In the genomic region with DNA sequence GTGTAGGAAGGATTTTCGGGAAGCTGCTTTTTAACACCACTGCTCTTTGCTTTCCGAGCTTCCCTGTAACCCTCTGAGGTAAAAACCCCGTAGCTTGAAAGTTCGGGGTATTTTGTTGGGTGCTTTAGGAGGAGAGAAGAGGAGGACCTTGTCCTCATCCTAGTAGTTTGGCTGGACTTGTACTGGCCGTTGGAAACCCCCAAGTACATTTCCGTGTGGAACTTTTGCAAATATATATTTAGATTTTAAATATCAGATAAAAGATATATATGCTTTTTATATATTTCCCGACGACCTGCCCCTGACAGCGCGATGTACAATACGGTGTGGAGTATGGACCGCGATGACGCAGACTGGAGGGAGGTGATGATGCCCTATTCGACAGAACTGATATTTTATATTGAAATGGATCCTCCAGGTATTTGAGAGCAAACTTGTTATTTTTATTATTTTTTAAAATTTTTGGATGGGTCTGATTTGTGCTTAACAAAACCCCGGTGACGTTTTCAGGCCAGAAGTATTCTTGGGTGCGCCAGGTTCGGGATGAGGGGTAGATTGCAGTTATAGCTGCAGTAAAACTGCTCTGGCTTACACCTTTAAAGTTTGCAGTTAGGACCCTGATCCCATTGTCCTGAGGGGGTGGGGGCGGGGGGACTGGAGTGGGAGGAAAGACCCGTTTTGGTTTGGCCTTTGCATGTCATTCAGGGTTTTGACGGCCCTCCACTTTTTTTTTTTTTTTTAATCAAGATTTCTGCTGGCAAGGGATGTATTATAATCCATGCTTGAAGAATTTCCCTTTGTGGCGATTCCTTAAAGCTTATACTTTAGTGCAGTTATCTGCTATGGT, we compare ENCODE assay signal across 8 mouse cellular contexts. TPM values are rescaled to one million over a fixed set of nuclear protein-coding genes. Genes with fewer than 3 reads are reported as not detected.
DNase-seq lines count a peak whose midpoint lies in the region; ATAC-seq and TF ChIP-seq lines count a peak whose summit lies in the region.

No protein-coding gene starts in this region.

- peak overlapping the region; percentile 31; the same call in 1 of the 2 replicates for H3K27ac ChIP-seq in ES-Bruce4 (ENCODE audit: insufficient read depth, low read length)
- peak overlapping the region; percentile 97 for H3K27ac ChIP-seq in heart, adult 2 months
- H3K27ac ChIP-seq in kidney, embryonic 16.5 days (ENCODE audit: low read length) = peak overlapping the region; percentile 99
- H3K27ac ChIP-seq in lung, embryonic 14.5 days (ENCODE audit: low read depth) = peak overlapping the region; percentile 100

- H3K9me3 ChIP-seq in ES-Bruce4 (replicated peaks; ENCODE audit: control insufficient read depth, insufficient read depth, low read length, poor library complexity, severe bottlenecking) = no peaks in the 10 kb centered on the region
- H3K9me3 ChIP-seq in kidney, embryonic 16.5 days (ENCODE audit: low read length) = no peaks in the 10 kb centered on the region
- no peaks in the 10 kb centered on the region for H3K9me3 ChIP-seq in lung, embryonic 14.5 days (ENCODE audit: low read depth, low read length)

- H3K27me3 ChIP-seq in ES-Bruce4 (ENCODE audit: control insufficient read depth, insufficient read depth, low read length, poor library complexity, severe bottlenecking) = no peaks in the 10 kb centered on the region
- no peaks in the 10 kb centered on the region for H3K27me3 ChIP-seq in heart, adult 2 months (ENCODE audit: control insufficient read depth, insufficient read depth, low read length)
- no peaks in the 10 kb centered on the region for H3K27me3 ChIP-seq in kidney, embryonic 16.5 days (ENCODE audit: insufficient read depth, low read length)
- H3K27me3 ChIP-seq in lung, embryonic 14.5 days (ENCODE audit: insufficient read depth, low read length) = no peaks in the 10 kb centered on the region

- H3K79me2 ChIP-seq in heart, adult 2 months (replicated peaks; ENCODE audit: control insufficient read depth, insufficient read depth, low read length) = no peaks in the 10 kb centered on the region

- no peak for TF ChIP-seq CTCF in ES-Bruce4 (IDR thresholded peaks at IDR 0.05; ENCODE audit: low read depth, low read length)
- no peak for TF ChIP-seq CTCF in heart, adult 2 months (IDR thresholded peaks at IDR 0.05)
- TF ChIP-seq CTCF in lung, embryonic 14.5 days (IDR thresholded peaks at IDR 0.05; ENCODE audit: low read depth) = no peak

- peak; percentile 54 for DNase-seq in A20 (ENCODE audit: low read depth, low spot score)
- DNase-seq in cerebellum, adult 9-10 months = peak; percentile 71
- DNase-seq in heart, adult 2 months = peak in 1 of 2 experiments; percentile 21
- peak; percentile 53 for DNase-seq in lung, embryonic 14.5 days
- DNase-seq in right cerebral cortex, postnatal 36 days (ENCODE audit: low spot score in 2 of 2) = peak; percentile 6 to 10
- no peak for DNase-seq in urinary bladder, postnatal 10 days (ENCODE audit: low spot score)

- intact Hi-C loops in heart, adult 2 months (cut with DNase I) = loop anchor here (1.0 kb wide), 1 partner anchor 45 kb away; no protein-coding TSS in a partner anchor

- TF ChIP-seq POLR2A in ES-Bruce4 (IDR thresholded peaks at IDR 0.05; ENCODE audit: insufficient read depth, low read length) = no peak
- TF ChIP-seq POLR2A in heart, adult 2 months (IDR thresholded peaks at IDR 0.05; ENCODE audit: insufficient read depth, low read depth, low read length) = no peak

- no peaks in the 10 kb centered on the region for H3K4me1 ChIP-seq in ES-Bruce4 (ENCODE audit: control insufficient read depth, insufficient read depth, low read length)
- peaks cover 1% of the 10 kb centered on the region for H3K4me1 ChIP-seq in heart, adult 2 months (ENCODE audit: control insufficient read depth, insufficient read depth, low read length)
- H3K4me1 ChIP-seq in kidney, embryonic 16.5 days (ENCODE audit: insufficient read depth, low read length) = peaks cover 10% of the 10 kb centered on the region; the same call in 1 of the 2 replicates
- 0 out of 2 replicates have a peak, but pooled peaks cover 7% of the 10 kb centered on the region for H3K4me1 ChIP-seq in lung, embryonic 14.5 days (ENCODE audit: insufficient read depth)

- peak overlapping the region; percentile 60 for H3K9ac ChIP-seq in ES-Bruce4 (ENCODE audit: low read depth, poor library complexity, severe bottlenecking)
- peak overlapping the region; percentile 84 for H3K9ac ChIP-seq in heart, adult 2 months (ENCODE audit: low read depth, low read length)
- peak overlapping the region; percentile 91 for H3K9ac ChIP-seq in kidney, embryonic 16.5 days (replicated peaks; ENCODE audit: low read length)
- H3K9ac ChIP-seq in lung, embryonic 14.5 days = peak overlapping the region; percentile 90

- H3K4me3 ChIP-seq in ES-Bruce4 (ENCODE audit: low read depth, low read length) = peak overlapping the region; percentile 64
- H3K4me3 ChIP-seq in heart, adult 2 months = peak overlapping the region; percentile 88
- H3K4me3 ChIP-seq in kidney, embryonic 16.5 days (ENCODE audit: low read length) = peak overlapping the region; percentile 87
- peak overlapping the region; percentile 62 for H3K4me3 ChIP-seq in lung, embryonic 14.5 days (ENCODE audit: low read depth, low read length)

- H3K4me2 ChIP-seq in kidney, embryonic 16.5 days (replicated peaks; ENCODE audit: low read depth, low read length) = peak overlapping the region; percentile 70
- H3K4me2 ChIP-seq in lung, embryonic 14.5 days = peak overlapping the region; percentile 68

- H3K36me3 ChIP-seq in ES-Bruce4 (ENCODE audit: control insufficient read depth, insufficient read depth, low read length, poor library complexity, severe bottlenecking) = no peaks in the 10 kb centered on the region
- no peaks in the 10 kb centered on the region for H3K36me3 ChIP-seq in heart, adult 2 months (ENCODE audit: control insufficient read depth, insufficient read depth, low read length)
- no peaks in the 10 kb centered on the region for H3K36me3 ChIP-seq in kidney, embryonic 16.5 days (ENCODE audit: insufficient read depth, low read length)
- no peaks in the 10 kb centered on the region for H3K36me3 ChIP-seq in lung, embryonic 14.5 days (ENCODE audit: insufficient read depth)

- no peak for ATAC-seq in kidney, embryonic 16.5 days (ENCODE audit: low FRiP score, low TSS enrichment)
- no peak for ATAC-seq in lung, embryonic 14.5 days (ENCODE audit: insufficient read depth)

- under 1% methylated on average over 23 of the region's 23 CpGs for WGBS in heart, adult 2 months
- WGBS in kidney, embryonic 16.5 days = under 1% methylated on average over 23 of the region's 23 CpGs
- under 1% methylated on average over 23 of the region's 23 CpGs for WGBS in lung, embryonic 14.5 days

- no peak for TF ChIP-seq EP300 in ES-Bruce4 (IDR thresholded peaks at IDR 0.05; ENCODE audit: insufficient read depth, low read depth, low read length)
- TF ChIP-seq EP300 in heart, adult 2 months (IDR thresholded peaks at IDR 0.05; ENCODE audit: insufficient read depth, low read depth, low read length) = no peak

RNA-seq across cellular contexts. Expression of gene Pik3r3, which starts 0.8 kb away (rescaled TPM):
- 4.4 and 4.5 TPM in 2 replicates for polyA plus RNA-seq in ES-Bruce4 (2011; ENCODE audit: insufficient read depth, insufficient read length, low read depth, missing spikeins)
- 10 to 100 TPM; 10.1 to 11.6 TPM for total RNA-seq in heart, adult 2 months (2021)
- polyA plus RNA-seq in heart, adult 2 months (2012; rRNA removed) = 9.3 and 15.3 TPM in 2 replicates
- polyA plus RNA-seq in kidney, embryonic 16.5 days (2015; fragmentation: Nextera tagmentation; extraction: Ambion mirVana) = 21.9 and 22.2 TPM in 2 replicates
- polyA plus RNA-seq in lung, embryonic 14.5 days (2014; fragmentation: Nextera tagmentation; extraction: Ambion mirVana) = 26.4 and 28.7 TPM in 2 replicates

RNA-seq across cellular contexts. Expression of gene Gm49337, which starts 49.0 kb away (rescaled TPM):
- polyA plus RNA-seq in ES-Bruce4 (2011; ENCODE audit: insufficient read depth, insufficient read length, low read depth, missing spikeins) = 0.90 TPM in 1 of 2 replicates, not detected in the other
- under 1 TPM; 0.16 to 0.37 TPM for total RNA-seq in heart, adult 2 months (2021)
- not detected in 2 replicates for polyA plus RNA-seq in heart, adult 2 months (2012; rRNA removed)
- not detected in 2 replicates for polyA plus RNA-seq in kidney, embryonic 16.5 days (2015; fragmentation: Nextera tagmentation; extraction: Ambion mirVana)
- polyA plus RNA-seq in lung, embryonic 14.5 days (2014; fragmentation: Nextera tagmentation; extraction: Ambion mirVana) = not detected in 2 replicates

RNA-seq across cellular contexts. Expression of gene 1700042G07Rik, which starts 49.0 kb away (rescaled TPM):
- not detected in 2 replicates for polyA plus RNA-seq in ES-Bruce4 (2011; ENCODE audit: insufficient read depth, insufficient read length, low read depth, missing spikeins)
- not detected for total RNA-seq in heart, adult 2 months (2021)
- polyA plus RNA-seq in heart, adult 2 months (2012; rRNA removed) = 0.45 TPM in 1 of 2 replicates, not detected in the other
- not detected in 2 replicates for polyA plus RNA-seq in kidney, embryonic 16.5 days (2015; fragmentation: Nextera tagmentation; extraction: Ambion mirVana)
- not detected in 2 replicates for polyA plus RNA-seq in lung, embryonic 14.5 days (2014; fragmentation: Nextera tagmentation; extraction: Ambion mirVana)

RNA-seq across cellular contexts. Expression of gene Tspan1, which starts 54.8 kb away (rescaled TPM):
- polyA plus RNA-seq in ES-Bruce4 (2011; ENCODE audit: insufficient read depth, insufficient read length, low read depth, missing spikeins) = 1.1 TPM in 1 of 2 replicates, not detected in the other
- total RNA-seq in heart, adult 2 months (2021) = not detected
- 4.9 TPM in 1 of 2 replicates, not detected in the other for polyA plus RNA-seq in heart, adult 2 months (2012; rRNA removed)
- 2.8 and 4.8 TPM in 2 replicates for polyA plus RNA-seq in kidney, embryonic 16.5 days (2015; fragmentation: Nextera tagmentation; extraction: Ambion mirVana)
- 7.0 and 7.5 TPM in 2 replicates for polyA plus RNA-seq in lung, embryonic 14.5 days (2014; fragmentation: Nextera tagmentation; extraction: Ambion mirVana)

Comparison
In these comparisons a context has a peak if more than half of its experiments do, and no peak if none do; other contexts are left out.
1. H3K27ac ChIP-seq: peak in every context shown above with its lines; median percentile 100 in lung, embryonic 14.5 days; 99 in kidney, embryonic 16.5 days; 97 in heart, adult 2 months; 31 in ES-Bruce4.